8 mouse cellular contexts compared by ENCODE assay signal in the genomic region with DNA sequence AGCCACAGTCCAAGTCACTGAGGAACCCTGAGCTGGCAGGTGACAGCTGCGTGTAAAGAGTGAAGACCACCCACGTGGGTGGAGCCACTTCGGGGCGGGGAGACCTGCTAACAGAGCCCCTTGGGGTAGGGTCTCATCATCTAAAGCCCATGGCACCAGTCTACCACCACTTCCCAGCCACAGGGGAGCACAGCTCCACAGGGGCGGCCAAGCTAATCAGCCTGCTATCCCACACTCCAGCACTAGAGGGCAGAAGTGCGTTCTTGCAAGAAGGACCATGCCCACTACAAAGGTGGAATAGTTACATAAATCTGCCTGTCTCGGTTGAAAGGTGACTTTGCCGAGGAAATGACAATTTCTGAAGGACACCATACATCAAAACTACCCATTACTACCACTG. TPM values are rescaled to one million over a fixed set of nuclear protein-coding genes. Genes with fewer than 3 reads are reported as not detected.
DNase-seq lines count a peak whose midpoint lies in the region; ATAC-seq and TF ChIP-seq lines count a peak whose summit lies in the region.

No protein-coding gene starts in this region.

- no peaks in the 10 kb centered on the region for H3K9me3 ChIP-seq in intestine, embryonic 14.5 days (ENCODE audit: control insufficient read depth, low read length)
- no peaks in the 10 kb centered on the region for H3K9me3 ChIP-seq in intestine, embryonic 16.5 days (ENCODE audit: control insufficient read depth, low read length)
- no peaks in the 10 kb centered on the region for H3K9me3 ChIP-seq in midbrain, postnatal 0 days (ENCODE audit: low read length)
- no peaks in the 10 kb centered on the region for H3K9me3 ChIP-seq in stomach, postnatal 0 days (ENCODE audit: control insufficient read depth, low read length)

- H3K27ac ChIP-seq in intestine, embryonic 14.5 days (ENCODE audit: low read depth), result no peak overlapping the region
- no peak overlapping the region for H3K27ac ChIP-seq in intestine, embryonic 16.5 days (ENCODE audit: low read length)
- no peak overlapping the region for H3K27ac ChIP-seq in cortical plate, adult 2 months (ENCODE audit: insufficient read depth, low read length)
- no peak overlapping the region for H3K27ac ChIP-seq in midbrain, postnatal 0 days (ENCODE audit: low read depth, low read length)
- no peak overlapping the region for H3K27ac ChIP-seq in stomach, postnatal 0 days (replicated peaks)

- peak; percentile 89 for TF ChIP-seq CTCF in cortical plate, adult 2 months (IDR thresholded peaks at IDR 0.05; ENCODE audit: extremely low read depth, insufficient read depth, low read length)
- TF ChIP-seq CTCF in midbrain, postnatal 0 days (IDR thresholded peaks at IDR 0.05), result peak; percentile 85
- TF ChIP-seq CTCF in stomach, postnatal 0 days (IDR thresholded peaks at IDR 0.05; ENCODE audit: low read depth), result peak; percentile 89

- peak; percentile 94 for DNase-seq in intestine, embryonic 14.5 days (ENCODE audit: low spot score)
- DNase-seq in adipocyte (ENCODE audit: low spot score), result peak; percentile 73
- peak; percentile 67 to 87 for DNase-seq in heart, postnatal 10 days
- peak; percentile 33 to 73 for DNase-seq in left cerebral cortex, adult 8-10 months (ENCODE audit: low spot score in 2 of 2)
- DNase-seq in midbrain, postnatal 0 days (ENCODE audit: low spot score), result peak; percentile 68
- DNase-seq in stomach, postnatal 0 days (ENCODE audit: low spot score), result peak; percentile 86

- 66% methylated on average over 8 of the region's 8 CpGs for WGBS in intestine, embryonic 14.5 days
- WGBS in intestine, embryonic 16.5 days, result 66% methylated on average over 8 of the region's 8 CpGs
- 70% methylated on average over 8 of the region's 8 CpGs for WGBS in midbrain, postnatal 0 days
- WGBS in stomach, postnatal 0 days, result 61% methylated on average over 8 of the region's 8 CpGs

- no peak overlapping the region for H3K4me3 ChIP-seq in intestine, embryonic 14.5 days (ENCODE audit: low read depth, low read length)
- no peak overlapping the region for H3K4me3 ChIP-seq in intestine, embryonic 16.5 days (ENCODE audit: low read length)
- no peak overlapping the region for H3K4me3 ChIP-seq in cortical plate, adult 2 months (ENCODE audit: insufficient read depth, low read length)
- no peak overlapping the region for H3K4me3 ChIP-seq in midbrain, postnatal 0 days (ENCODE audit: low read depth, low read length)
- no peak overlapping the region for H3K4me3 ChIP-seq in stomach, postnatal 0 days (ENCODE audit: low read depth, low read length)

- no peak overlapping the region for H3K9ac ChIP-seq in intestine, embryonic 14.5 days (ENCODE audit: low read length)
- no peak overlapping the region for H3K9ac ChIP-seq in intestine, embryonic 16.5 days (ENCODE audit: low read depth, low read length)
- H3K9ac ChIP-seq in midbrain, postnatal 0 days (replicated peaks; ENCODE audit: low read length, poor library complexity, severe bottlenecking), result no peak overlapping the region
- no peak overlapping the region for H3K9ac ChIP-seq in stomach, postnatal 0 days (ENCODE audit: low read length)

- H3K4me2 ChIP-seq in intestine, embryonic 14.5 days (ENCODE audit: low read length), result no peak overlapping the region
- H3K4me2 ChIP-seq in intestine, embryonic 16.5 days (ENCODE audit: low read depth, low read length), result no peak overlapping the region
- no peak overlapping the region for H3K4me2 ChIP-seq in midbrain, postnatal 0 days (ENCODE audit: low read depth, low read length, poor library complexity, severe bottlenecking)
- H3K4me2 ChIP-seq in stomach, postnatal 0 days (replicated peaks; ENCODE audit: low read depth), result no peak overlapping the region

- intact Hi-C loops in heart, postnatal 10 days (cut with DNase I), result no loop called here

- H3K36me3 ChIP-seq in intestine, embryonic 14.5 days (ENCODE audit: control insufficient read depth, insufficient read depth, low read length), result peaks cover 49% of the 10 kb centered on the region
- H3K36me3 ChIP-seq in intestine, embryonic 16.5 days (ENCODE audit: control insufficient read depth, insufficient read depth, low read length), result peaks cover 33% of the 10 kb centered on the region; the same call in 1 of the 2 replicates
- H3K36me3 ChIP-seq in midbrain, postnatal 0 days (ENCODE audit: insufficient read depth, low read length), result peaks cover 45% of the 10 kb centered on the region
- peaks cover 31% of the 10 kb centered on the region for H3K36me3 ChIP-seq in stomach, postnatal 0 days (ENCODE audit: control insufficient read depth, insufficient read depth, low read length)

- no peak for TF ChIP-seq EP300 in stomach, postnatal 0 days (optimal IDR thresholded peaks at IDR 0.05)

- H3K27me3 ChIP-seq in intestine, embryonic 14.5 days (replicated peaks; ENCODE audit: control insufficient read depth, insufficient read depth, low read length), result no peaks in the 10 kb centered on the region
- H3K27me3 ChIP-seq in intestine, embryonic 16.5 days (replicated peaks; ENCODE audit: control insufficient read depth, insufficient read depth, low read length), result no peaks in the 10 kb centered on the region
- H3K27me3 ChIP-seq in midbrain, postnatal 0 days (ENCODE audit: insufficient read depth, low read length), result no peaks in the 10 kb centered on the region
- no peaks in the 10 kb centered on the region for H3K27me3 ChIP-seq in stomach, postnatal 0 days (ENCODE audit: control insufficient read depth, insufficient read depth, low read length)

- H3K4me1 ChIP-seq in intestine, embryonic 14.5 days (replicated peaks; ENCODE audit: control insufficient read depth, insufficient read depth, low read length), result peaks cover 14% of the 10 kb centered on the region; the same call in 1 of the 2 replicates
- H3K4me1 ChIP-seq in intestine, embryonic 16.5 days (ENCODE audit: control insufficient read depth, insufficient read depth, low read length), result peaks cover 15% of the 10 kb centered on the region
- H3K4me1 ChIP-seq in cortical plate, adult 2 months (ENCODE audit: control insufficient read depth, insufficient read depth, low read length), result peaks cover 3% of the 10 kb centered on the region; the same call in 1 of the 2 replicates
- H3K4me1 ChIP-seq in midbrain, postnatal 0 days (ENCODE audit: insufficient read depth, low read length), result peaks cover 12% of the 10 kb centered on the region
- H3K4me1 ChIP-seq in stomach, postnatal 0 days (replicated peaks; ENCODE audit: control insufficient read depth, insufficient read depth), result peaks cover 6% of the 10 kb centered on the region

- no peak for ATAC-seq in intestine, embryonic 14.5 days (replicated peaks; ENCODE audit: low FRiP score, low TSS enrichment, low read depth)
- ATAC-seq in intestine, embryonic 16.5 days, result no peak
- no peak for ATAC-seq in midbrain, postnatal 0 days (ENCODE audit: low FRiP score)
- no peak for ATAC-seq in stomach, postnatal 0 days (ENCODE audit: low FRiP score, low TSS enrichment)

- no peak for TF ChIP-seq POLR2A in cortical plate, adult 2 months (IDR thresholded peaks at IDR 0.05; ENCODE audit: extremely low read depth, insufficient read depth, low read length)

RNA-seq across cellular contexts. Expression of a gene that starts 3.3 kb away (rescaled TPM):
- polyA plus RNA-seq in intestine, embryonic 14.5 days (2014; fragmentation: Nextera tagmentation; extraction: Ambion mirVana), result 35.7 and 37.5 TPM in 2 replicates
- 28.9 and 30.0 TPM in 2 replicates for polyA plus RNA-seq in intestine, embryonic 16.5 days (2015; fragmentation: Nextera tagmentation; extraction: Ambion mirVana)
- polyA plus RNA-seq in cortical plate, adult 2 months (2012; rRNA removed), result 16.3 and 16.9 TPM in 2 replicates
- 10 to 100 TPM; 19.2 to 20.0 TPM for total RNA-seq in heart, postnatal 10 days (2021)
- total RNA-seq in left cerebral cortex, adult 8-10 months (2022), result 10 to 100 TPM; 21.7 to 24.7 (median 23.3) TPM
- 28.9 and 34.0 TPM in 2 replicates for total RNA-seq in midbrain, postnatal 0 days (2014; rRNA removed)
- polyA plus RNA-seq in midbrain, postnatal 0 days (2015; fragmentation: Nextera tagmentation; extraction: Ambion mirVana), result 18.3 and 19.6 TPM in 2 replicates
- polyA plus RNA-seq in stomach, postnatal 0 days (2015; fragmentation: Nextera tagmentation; extraction: Ambion mirVana), result 15.7 and 18.5 TPM in 2 replicates

RNA-seq across cellular contexts. Expression of a gene that starts 17.2 kb away (rescaled TPM):
- polyA plus RNA-seq in intestine, embryonic 14.5 days (2014; fragmentation: Nextera tagmentation; extraction: Ambion mirVana), result 73.5 and 78.4 TPM in 2 replicates
- polyA plus RNA-seq in intestine, embryonic 16.5 days (2015; fragmentation: Nextera tagmentation; extraction: Ambion mirVana), result 61.6 and 66.0 TPM in 2 replicates
- polyA plus RNA-seq in cortical plate, adult 2 months (2012; rRNA removed), result 67.2 and 67.6 TPM in 2 replicates
- total RNA-seq in heart, postnatal 10 days (2021), result 10 to 100 TPM; 34.6 to 39.7 TPM
- 10 to 100 TPM; 43.1 to 44.4 (median 44.0) TPM for total RNA-seq in left cerebral cortex, adult 8-10 months (2022)
- 70.8 and 93.0 TPM in 2 replicates for total RNA-seq in midbrain, postnatal 0 days (2014; rRNA removed)
- polyA plus RNA-seq in midbrain, postnatal 0 days (2015; fragmentation: Nextera tagmentation; extraction: Ambion mirVana), result 94.5 and 96.9 TPM in 2 replicates
- polyA plus RNA-seq in stomach, postnatal 0 days (2015; fragmentation: Nextera tagmentation; extraction: Ambion mirVana), result 62.6 and 65.2 TPM in 2 replicates

RNA-seq across cellular contexts. Expression of a gene that starts 18.5 kb away (rescaled TPM):
- polyA plus RNA-seq in intestine, embryonic 14.5 days (2014; fragmentation: Nextera tagmentation; extraction: Ambion mirVana), result not detected in 2 replicates
- not detected in 2 replicates for polyA plus RNA-seq in intestine, embryonic 16.5 days (2015; fragmentation: Nextera tagmentation; extraction: Ambion mirVana)
- polyA plus RNA-seq in cortical plate, adult 2 months (2012; rRNA removed), result 10.4 and 11.8 TPM in 2 replicates
- total RNA-seq in heart, postnatal 10 days (2021), result under 1 TPM; 0.50 to 0.86 TPM
- total RNA-seq in left cerebral cortex, adult 8-10 months (2022), result 1 to 10 TPM; 4.0 to 4.7 (median 4.3) TPM
- 27.5 and 31.3 TPM in 2 replicates for total RNA-seq in midbrain, postnatal 0 days (2014; rRNA removed)
- polyA plus RNA-seq in midbrain, postnatal 0 days (2015; fragmentation: Nextera tagmentation; extraction: Ambion mirVana), result 0.62 and 0.81 TPM in 2 replicates
- 0.06 TPM in 2 replicates for polyA plus RNA-seq in stomach, postnatal 0 days (2015; fragmentation: Nextera tagmentation; extraction: Ambion mirVana)

RNA-seq across cellular contexts. Expression of a gene that starts 42.1 kb away (rescaled TPM):
- polyA plus RNA-seq in intestine, embryonic 14.5 days (2014; fragmentation: Nextera tagmentation; extraction: Ambion mirVana), result 1.2 and 2.0 TPM in 2 replicates
- 0.43 and 0.56 TPM in 2 replicates for polyA plus RNA-seq in intestine, embryonic 16.5 days (2015; fragmentation: Nextera tagmentation; extraction: Ambion mirVana)
- polyA plus RNA-seq in cortical plate, adult 2 months (2012; rRNA removed), result 13.9 and 15.8 TPM in 2 replicates
- total RNA-seq in heart, postnatal 10 days (2021), result 1 to 10 TPM; 5.0 to 6.3 TPM
- 10 to 100 TPM; 24.1 to 26.8 (median 24.5) TPM for total RNA-seq in left cerebral cortex, adult 8-10 months (2022)
- 32.1 and 36.0 TPM in 2 replicates for total RNA-seq in midbrain, postnatal 0 days (2014; rRNA removed)
- 6.2 and 6.8 TPM in 2 replicates for polyA plus RNA-seq in midbrain, postnatal 0 days (2015; fragmentation: Nextera tagmentation; extraction: Ambion mirVana)
- 1.4 and 1.7 TPM in 2 replicates for polyA plus RNA-seq in stomach, postnatal 0 days (2015; fragmentation: Nextera tagmentation; extraction: Ambion mirVana)

RNA-seq across cellular contexts. Expression of a gene that starts 45.3 kb away (rescaled TPM):
- 0.28 and 0.30 TPM in 2 replicates for polyA plus RNA-seq in intestine, embryonic 14.5 days (2014; fragmentation: Nextera tagmentation; extraction: Ambion mirVana)
- 0.09 and 0.28 TPM in 2 replicates for polyA plus RNA-seq in intestine, embryonic 16.5 days (2015; fragmentation: Nextera tagmentation; extraction: Ambion mirVana)
- polyA plus RNA-seq in cortical plate, adult 2 months (2012; rRNA removed), result 2.3 and 3.0 TPM in 2 replicates
- not detected for total RNA-seq in heart, postnatal 10 days (2021)
- 1 to 10 TPM; 3.1 to 4.6 (median 3.6) TPM for total RNA-seq in left cerebral cortex, adult 8-10 months (2022)
- 2.3 and 2.8 TPM in 2 replicates for total RNA-seq in midbrain, postnatal 0 days (2014; rRNA removed)
- polyA plus RNA-seq in midbrain, postnatal 0 days (2015; fragmentation: Nextera tagmentation; extraction: Ambion mirVana), result 0.33 and 0.60 TPM in 2 replicates
- 0.86 and 1.4 TPM in 2 replicates for polyA plus RNA-seq in stomach, postnatal 0 days (2015; fragmentation: Nextera tagmentation; extraction: Ambion mirVana)
